Mouse (Mus musculus) midbrain, embryonic 13.5 days (tissue): ENCODE data around the gene Dcaf8. TPM values are rescaled to one million over a fixed set of nuclear protein-coding genes. Genes with fewer than 3 reads are reported as not detected.
A peak's percentile ranks its signal among the peaks of the same experiment; 100 is the strongest.

ENCODE experiments used
- ATAC-seq: fragments of 200-750 bp; cut with Nextera tagmentation; 2 replicates; pipeline ENCODE4 v1.8.0; 2017; ENCODE audit warnings: mild to moderate bottlenecking, moderate TSS enrichment, moderate library complexity
- H3K27ac ChIP-seq: fragments of 300-500 bp; sonication (generic); 2 replicates; pipeline ENCODE4 v1.5.1; 2015; ENCODE audit warnings: inconsistent platforms, mild to moderate bottlenecking, moderate library complexity
- H3K27me3 ChIP-seq: fragments of 300-500 bp; sonication (generic); 2 replicates; pipeline ENCODE4 v1.6.1; 2015; ENCODE audit warnings: mild to moderate bottlenecking, inconsistent platforms
- H3K36me3 ChIP-seq: fragments of 300-500 bp; sonication (generic); 2 replicates; pipeline ENCODE4 v1.6.1; 2015; ENCODE audit warnings: mild to moderate bottlenecking, inconsistent platforms
- H3K4me1 ChIP-seq: fragments of 300-500 bp; sonication (generic); replicated peaks from 2 replicates; pipeline ENCODE4 v1.6.1; 2015; ENCODE audit warnings: inconsistent platforms
- H3K4me2 ChIP-seq: fragments of 300-500 bp; sonication (generic); replicated peaks from 2 replicates; pipeline ENCODE4 v1.6.1; 2015; ENCODE audit warnings: moderate library complexity, mild to moderate bottlenecking, inconsistent platforms
- H3K4me3 ChIP-seq: fragments of 300-500 bp; sonication (generic); replicated peaks from 2 replicates; pipeline ENCODE4 v1.5.1; 2015; ENCODE audit warnings: mild to moderate bottlenecking, inconsistent platforms
- H3K9ac ChIP-seq: fragments of 300-500 bp; sonication (generic); replicated peaks from 2 replicates; pipeline ENCODE4 v1.6.1; 2015; ENCODE audit warnings: mild to moderate bottlenecking, inconsistent platforms
- H3K9me3 ChIP-seq: fragments of 300-500 bp; sonication (generic); 2 replicates; pipeline ENCODE4 v1.6.1; 2016; ENCODE audit warnings: mild to moderate bottlenecking, inconsistent platforms
- WGBS: fragments of 180-500 bp; shearing (Covaris S2); methylation state at CpG from one replicate; pipeline ENCODE4 v1.1.7; 2015; 5-methylcytosine and 5-hydroxymethylcytosine counted together
- polyA plus RNA-seq: library from polyadenylated mRNA; unstranded; fragments of >200 nt; fragmentation: Nextera tagmentation; extraction: Ambion mirVana; gene quantifications from 2 replicates; pipeline ENCODE4 v1.2.1, GENCODE M21; 2015

Dcaf8 gene
- polyA plus RNA-seq, 1 experiment from 2014 or later = 106 TPM

DNA sequence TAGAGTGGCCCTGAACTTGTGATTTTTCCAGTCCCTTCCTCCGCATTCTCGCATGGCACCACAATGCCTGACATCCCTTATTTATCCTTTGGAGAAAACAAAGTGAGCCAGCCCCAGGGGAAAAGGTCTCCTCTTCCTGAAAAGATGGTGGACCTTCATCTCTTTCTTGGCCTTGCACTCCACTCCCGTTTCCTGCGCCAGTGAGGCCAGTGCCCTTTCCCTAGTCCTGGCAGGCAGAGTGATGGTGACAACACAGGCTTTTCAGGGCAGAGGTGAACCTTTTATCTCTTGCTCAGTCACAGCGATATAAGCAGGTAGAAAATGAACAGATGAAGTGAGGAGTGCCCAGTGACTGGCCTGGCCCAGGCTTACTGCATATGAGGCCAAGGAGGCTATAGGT is 20.4 kb upstream of the Dcaf8 start:
- no peaks in the 10 kb centered on the region for H3K27me3 ChIP-seq
- H3K4me2 ChIP-seq = peak overlapping the region; percentile 66
- no peak for ATAC-seq
- peak overlapping the region; percentile 85 for H3K9ac ChIP-seq
- H3K9me3 ChIP-seq = no peaks in the 10 kb centered on the region
- 46% methylated on average over 5 of the region's 5 CpGs for WGBS
- peak overlapping the region; percentile 89 for H3K4me3 ChIP-seq
- no peak overlapping the region for H3K27ac ChIP-seq
- H3K36me3 ChIP-seq = peaks cover 56% of the 10 kb centered on the region
- peaks cover 21% of the 10 kb centered on the region for H3K4me1 ChIP-seq

GRCm38 (mm10) chr1:172128563-172128962 is 19.3 kb upstream of the Dcaf8 start:
- no peaks in the 10 kb centered on the region for H3K9me3 ChIP-seq
- no peaks in the 10 kb centered on the region for H3K27me3 ChIP-seq
- no peak overlapping the region for H3K27ac ChIP-seq
- H3K4me2 ChIP-seq = no peak overlapping the region
- peaks cover 53% of the 10 kb centered on the region for H3K36me3 ChIP-seq
- H3K9ac ChIP-seq = no peak overlapping the region
- peaks cover 21% of the 10 kb centered on the region for H3K4me1 ChIP-seq
- ATAC-seq = no peak
- H3K4me3 ChIP-seq = no peak overlapping the region
- WGBS = 94% methylated on average over 15 of the region's 15 CpGs

DNA sequence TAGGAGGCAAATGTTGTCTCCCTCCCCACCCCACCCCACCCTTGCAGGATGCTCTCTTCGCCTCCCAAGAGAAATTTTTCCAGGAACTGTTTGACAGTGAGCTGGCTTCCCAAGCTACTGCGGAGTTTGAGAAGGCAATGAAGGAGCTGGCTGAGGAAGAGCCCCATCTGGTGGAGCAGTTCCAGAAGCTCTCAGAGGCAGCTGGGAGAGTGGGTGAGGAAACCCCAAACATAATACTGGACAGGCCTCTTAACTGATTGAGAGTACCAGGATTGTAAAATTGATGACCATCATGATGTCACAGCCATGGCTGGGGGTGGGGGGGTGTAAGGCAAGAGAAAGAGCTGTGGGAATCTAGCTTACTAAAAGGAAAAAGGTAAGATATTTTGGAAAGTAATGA is 18.8 kb upstream of the Dcaf8 start:
- peaks cover 21% of the 10 kb centered on the region for H3K4me1 ChIP-seq
- H3K4me2 ChIP-seq = no peak overlapping the region
- H3K9me3 ChIP-seq = no peaks in the 10 kb centered on the region
- WGBS = 63% methylated on average over 2 of the region's 2 CpGs
- ATAC-seq = no peak
- no peak overlapping the region for H3K4me3 ChIP-seq
- H3K36me3 ChIP-seq = peaks cover 56% of the 10 kb centered on the region
- no peaks in the 10 kb centered on the region for H3K27me3 ChIP-seq
- H3K27ac ChIP-seq = no peak overlapping the region
- no peak overlapping the region for H3K9ac ChIP-seq

GRCm38 (mm10) chr1:172129780-172130179 is 18.1 kb upstream of the Dcaf8 start:
- Histone ChIP-seq H3K9me3 (no peaks in the 10 kb centered on the region), H3K36me3 (peaks cover 63% of the 10 kb centered on the region), H3K27me3 (no peaks in the 10 kb centered on the region), H3K27ac (no peak overlapping the region), H3K4me2 (no peak overlapping the region), H3K4me3 (no peak overlapping the region), H3K9ac (no peak overlapping the region), H3K4me1 (peaks cover 21% of the 10 kb centered on the region)
- 99% methylated on average over 5 of the region's 5 CpGs for WGBS
- no peak for ATAC-seq

GRCm38 (mm10) chr1:172132319-172132718 is 15.6 kb upstream of the Dcaf8 start:
- Histone ChIP-seq H3K36me3 (peaks cover 78% of the 10 kb centered on the region), H3K4me1 (peaks cover 11% of the 10 kb centered on the region), H3K4me2 (no peak overlapping the region), H3K27ac (no peak overlapping the region), H3K27me3 (no peaks in the 10 kb centered on the region), H3K9me3 (no peaks in the 10 kb centered on the region), H3K4me3 (no peak overlapping the region), H3K9ac (no peak overlapping the region)
- WGBS = 96% methylated on average over 7 of the region's 7 CpGs
- ATAC-seq = no peak

- no peak for ATAC-seq
- 90% methylated on average over 7 of the region's 7 CpGs for WGBS
- no peak overlapping the region for H3K4me2 ChIP-seq
- peaks cover 75% of the 10 kb centered on the region for H3K36me3 ChIP-seq
- H3K9me3 ChIP-seq = no peaks in the 10 kb centered on the region
- H3K9ac ChIP-seq = no peak overlapping the region
- no peak overlapping the region for H3K4me3 ChIP-seq
- no peak overlapping the region for H3K27ac ChIP-seq
- H3K27me3 ChIP-seq = no peaks in the 10 kb centered on the region
- no peaks in the 10 kb centered on the region for H3K4me1 ChIP-seq
Observed at GRCm38 (mm10) chr1:172133535-172133934, 14.3 kb upstream of the Dcaf8 start.

- ATAC-seq = no peak
- Histone ChIP-seq H3K9me3 (no peaks in the 10 kb centered on the region), H3K36me3 (peaks cover 69% of the 10 kb centered on the region), H3K4me2 (no peak overlapping the region), H3K27ac (no peak overlapping the region), H3K4me1 (no peaks in the 10 kb centered on the region), H3K27me3 (no peaks in the 10 kb centered on the region), H3K4me3 (no peak overlapping the region), H3K9ac (no peak overlapping the region)
- 83% methylated on average over 4 of the region's 4 CpGs for WGBS
Observed at GRCm38 (mm10) chr1:172134072-172134471, 13.8 kb upstream of the Dcaf8 start.

- ATAC-seq = no peak
- Histone ChIP-seq H3K27ac (no peak overlapping the region), H3K36me3 (peaks cover 11% of the 10 kb centered on the region), H3K9me3 (no peaks in the 10 kb centered on the region), H3K4me1 (no peaks in the 10 kb centered on the region), H3K9ac (no peak overlapping the region), H3K4me3 (no peak overlapping the region), H3K4me2 (no peak overlapping the region), H3K27me3 (no peaks in the 10 kb centered on the region)
- 83% methylated on average over 2 of the region's 2 CpGs for WGBS
Observed at GRCm38 (mm10) chr1:172140160-172140559, 7.7 kb upstream of the Dcaf8 start.

GRCm38 (mm10) chr1:172140825-172141224 is 7.1 kb upstream of the Dcaf8 start:
- Histone ChIP-seq H3K9ac (no peak overlapping the region), H3K36me3 (peaks cover 7% of the 10 kb centered on the region), H3K9me3 (no peaks in the 10 kb centered on the region), H3K4me3 (no peak overlapping the region), H3K27ac (no peak overlapping the region), H3K4me1 (no peaks in the 10 kb centered on the region), H3K27me3 (no peaks in the 10 kb centered on the region), H3K4me2 (no peak overlapping the region)
- ATAC-seq = no peak
- 96% methylated on average over 1 of the region's 1 CpGs for WGBS

DNA sequence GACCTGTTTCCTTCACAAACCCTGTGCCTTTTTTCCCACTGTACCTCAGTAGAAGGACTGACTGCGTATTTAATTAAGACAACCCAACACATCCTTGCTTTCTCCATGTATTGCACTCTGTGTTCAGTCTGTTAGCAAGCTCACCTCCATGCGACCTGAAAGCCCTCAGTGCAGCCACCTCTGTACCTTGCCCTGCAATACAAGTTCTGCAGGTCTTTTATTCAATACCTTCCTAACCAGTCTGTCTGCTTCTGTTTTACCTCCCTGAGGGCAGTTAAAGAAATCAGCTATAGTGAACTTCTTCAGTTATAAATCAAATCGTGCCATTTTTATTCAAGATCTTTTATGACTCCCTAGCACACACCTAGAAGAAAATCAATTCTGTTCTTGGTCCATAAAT is 6.4 kb upstream of the Dcaf8 start:
- H3K4me1 ChIP-seq = no peaks in the 10 kb centered on the region
- no peak overlapping the region for H3K27ac ChIP-seq
- H3K9ac ChIP-seq = no peak overlapping the region
- ATAC-seq = no peak
- no peak overlapping the region for H3K4me3 ChIP-seq
- H3K27me3 ChIP-seq = no peaks in the 10 kb centered on the region
- no peaks in the 10 kb centered on the region for H3K9me3 ChIP-seq
- 86% methylated on average over 3 of the region's 3 CpGs for WGBS
- H3K36me3 ChIP-seq = peaks cover under 1% of the 10 kb centered on the region; the same call in 1 of the 2 replicates
- no peak overlapping the region for H3K4me2 ChIP-seq

- Histone ChIP-seq H3K36me3 (no peaks in the 10 kb centered on the region), H3K27ac (no peak overlapping the region), H3K4me3 (no peak overlapping the region), H3K4me2 (no peak overlapping the region), H3K9ac (no peak overlapping the region), H3K9me3 (no peaks in the 10 kb centered on the region), H3K4me1 (peaks cover 4% of the 10 kb centered on the region), H3K27me3 (no peaks in the 10 kb centered on the region)
- WGBS = 38% methylated on average over 1 of the region's 1 CpGs
- no peak for ATAC-seq
Observed at GRCm38 (mm10) chr1:172143570-172143969, 4.3 kb upstream of the Dcaf8 start.

DNA sequence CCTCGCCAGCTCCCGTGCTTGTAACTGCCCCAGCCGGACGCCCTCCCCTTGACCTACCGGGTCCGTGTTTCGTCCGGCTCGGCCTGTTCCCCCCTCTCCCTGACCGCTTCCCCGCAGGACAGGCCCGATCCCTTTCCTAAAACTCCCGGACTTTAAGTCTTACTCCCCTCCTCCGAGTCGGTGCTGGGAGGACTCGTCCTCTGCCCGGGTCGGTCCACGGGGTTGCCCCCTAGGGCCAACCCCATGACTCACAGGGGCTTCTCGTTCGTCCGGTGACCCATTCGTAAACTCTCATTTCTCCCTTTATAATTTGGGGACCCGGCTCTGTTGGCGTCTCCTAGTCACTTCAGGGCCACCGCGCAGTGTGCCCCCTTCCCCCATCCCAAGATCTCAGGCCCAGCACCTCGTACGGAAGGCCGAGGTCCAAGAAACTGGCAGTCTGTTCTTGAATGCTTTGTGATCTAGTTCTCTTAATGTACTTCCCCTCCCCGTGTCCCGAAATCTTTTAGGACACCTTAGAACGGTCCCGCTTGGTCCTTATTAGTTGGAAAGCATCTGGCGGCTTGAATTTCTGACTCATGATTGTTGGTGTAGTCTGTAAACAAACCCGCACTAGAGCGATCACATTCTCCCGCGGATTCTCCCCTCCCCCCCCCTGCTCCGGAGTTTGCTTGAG is 533 bp downstream of the Dcaf8 start:
- peak; percentile 80 for ATAC-seq
- WGBS = under 1% methylated on average over 40 of the region's 40 CpGs
- H3K27me3 ChIP-seq = no peaks in the 10 kb centered on the region
- no peaks in the 10 kb centered on the region for H3K9me3 ChIP-seq
- peak overlapping the region; percentile 77 for H3K4me2 ChIP-seq
- H3K36me3 ChIP-seq = peaks cover 26% of the 10 kb centered on the region
- peak overlapping the region; percentile 93 for H3K27ac ChIP-seq
- H3K9ac ChIP-seq = peak overlapping the region; percentile 98
- H3K4me3 ChIP-seq = peak overlapping the region; percentile 98
- H3K4me1 ChIP-seq = peaks cover 32% of the 10 kb centered on the region
